Mouse (Mus musculus) adrenal gland, postnatal 14 days (tissue): ENCODE measurements at regions not wholly inside any gene's neighbourhood (a gene's known extent, or its start where the extent isn't known, plus 50 kb on each side); places are given as distances from the start of the nearest gene placed in this dataset.
"Not testable (repeated sequence)": the region's sequence is repeated elsewhere in the genome, so short reads cannot be mapped to it uniquely, and the experiment has no call there.

Source experiments
- DNase-seq: peaks from one replicate; pipeline ENCODE4 v3.0.0; 2021; ENCODE audit warnings: mixed read lengths

- DNase-seq, result no peak
Measured at GRCm38 (mm10) chr7:137649650-137650049, 212.2 kb downstream of the Glrx3 start.

GRCm38 (mm10) chr7:137653837-137654236, 216.4 kb downstream of the Glrx3 start:
- no peak for DNase-seq

GRCm38 (mm10) chr7:137667165-137667564, 229.8 kb downstream of the Glrx3 start:
- no peak for DNase-seq

GRCm38 (mm10) chr7:137671156-137671555, 233.7 kb downstream of the Glrx3 start:
- DNase-seq, result peak; percentile 21

- DNase-seq, result no peak
Measured at GRCm38 (mm10) chr7:137674596-137674995, 237.2 kb downstream of the Glrx3 start.

- no peak for DNase-seq
Measured at GRCm38 (mm10) chr7:137675381-137675780, 238.0 kb downstream of the Glrx3 start.

- DNase-seq, result no peak
Measured at GRCm38 (mm10) chr7:137684826-137685225, 247.4 kb downstream of the Glrx3 start.

GRCm38 (mm10) chr7:137685320-137685719, 247.9 kb downstream of the Glrx3 start:
- DNase-seq, result no peak

- DNase-seq, result peak; percentile 64
Measured at GRCm38 (mm10) chr7:137696831-137697230, 259.4 kb downstream of the Glrx3 start.

GRCm38 (mm10) chr7:137698501-137698900, 261.1 kb downstream of the Glrx3 start:
- not testable (repeated sequence) for DNase-seq

GRCm38 (mm10) chr7:137712862-137713261, 275.4 kb downstream of the Glrx3 start:
- DNase-seq, result no peak

- no peak for DNase-seq
Measured at GRCm38 (mm10) chr7:137713856-137714255, 276.4 kb downstream of the Glrx3 start.

GRCm38 (mm10) chr7:137714318-137714962, 277.0 kb downstream of the Glrx3 start:
- DNase-seq, result peak; percentile 16

GRCm38 (mm10) chr7:137715126-137715900, 277.9 kb downstream of the Glrx3 start:
- no peak for DNase-seq

GRCm38 (mm10) chr7:137723361-137724040, 286.1 kb downstream of the Glrx3 start:
- no peak for DNase-seq

GRCm38 (mm10) chr7:137726031-137726430, 288.6 kb downstream of the Glrx3 start:
- no peak for DNase-seq

- no peak for DNase-seq
Measured at GRCm38 (mm10) chr7:137735873-137736527, 298.6 kb downstream of the Glrx3 start.

- DNase-seq, result no peak
Measured at GRCm38 (mm10) chr7:137741702-137742101, 304.3 kb downstream of the Glrx3 start.

GRCm38 (mm10) chr7:137742297-137742751, 304.9 kb downstream of the Glrx3 start:
- DNase-seq, result no peak

GRCm38 (mm10) chr7:137745575-137745974, 308.2 kb downstream of the Glrx3 start:
- DNase-seq, result no peak

- DNase-seq, result no peak
Measured at GRCm38 (mm10) chr7:137745991-137746390, 308.6 kb downstream of the Glrx3 start.

- DNase-seq, result no peak
Measured at GRCm38 (mm10) chr7:137748936-137749335, 311.5 kb downstream of the Glrx3 start.

- no peak for DNase-seq
Measured at GRCm38 (mm10) chr7:137750741-137751140, 313.3 kb downstream of the Glrx3 start.
